Mouse (Mus musculus) cerebellum, adult (tissue): ENCODE results near the gene Isy1.

Source experiments
- ATAC-seq: cut with Nextera tagmentation; 2 replicates; pipeline ENCODE4 v1.9.2; 2017; ENCODE audit warnings: mild to moderate bottlenecking, moderate library complexity, mixed read lengths; ENCODE audit not compliant: insufficient number of reproducible peaks, low FRiP score, low TSS enrichment

Isy1 gene

GRCm38 (mm10) chr6:87850155-87850899 is 11.7 kb upstream of the Isy1 start:
- peak; percentile 60 for ATAC-seq

DNA sequence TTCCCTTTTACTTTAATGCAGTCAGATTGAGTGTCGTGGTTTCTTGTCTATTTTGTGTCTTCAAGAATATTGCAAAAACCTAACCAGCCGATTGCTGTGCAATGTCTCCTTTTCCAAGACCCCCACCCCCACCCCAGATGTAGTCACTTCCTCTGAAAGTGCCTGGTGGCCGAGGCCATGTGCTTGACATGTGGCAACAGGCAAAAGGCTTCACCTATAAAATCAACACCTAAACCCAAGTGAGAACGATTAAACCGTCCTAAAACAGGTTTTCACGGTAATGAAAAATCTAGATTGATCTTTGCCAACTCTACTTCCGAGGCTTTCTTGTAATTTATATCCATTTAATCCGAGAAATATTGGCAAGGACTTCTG is 11.2 kb upstream of the Isy1 start:
- ATAC-seq, result no peak

DNA sequence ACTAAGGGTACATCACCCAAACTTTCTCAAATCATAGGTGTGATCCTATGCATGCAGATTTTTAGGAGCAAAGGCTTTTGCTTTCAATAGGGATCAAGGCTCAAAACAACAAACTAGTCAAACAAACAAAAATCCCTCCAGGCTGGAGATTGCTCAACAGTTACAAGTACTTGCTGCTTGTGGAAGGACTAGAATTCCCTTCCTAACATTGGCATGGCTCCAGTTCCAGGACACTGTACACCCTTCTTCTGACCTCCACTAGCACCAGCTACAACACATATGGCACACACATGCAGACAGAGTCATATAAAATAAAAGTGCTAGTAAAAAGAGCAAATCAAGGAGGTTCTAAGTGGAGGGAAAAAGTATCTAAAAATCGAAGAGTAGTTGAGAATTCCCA is 8.2 kb upstream of the Isy1 start:
- ATAC-seq, result no peak

GRCm38 (mm10) chr6:87845031-87845695 is 6.6 kb upstream of the Isy1 start:
- ATAC-seq, result no peak

DNA sequence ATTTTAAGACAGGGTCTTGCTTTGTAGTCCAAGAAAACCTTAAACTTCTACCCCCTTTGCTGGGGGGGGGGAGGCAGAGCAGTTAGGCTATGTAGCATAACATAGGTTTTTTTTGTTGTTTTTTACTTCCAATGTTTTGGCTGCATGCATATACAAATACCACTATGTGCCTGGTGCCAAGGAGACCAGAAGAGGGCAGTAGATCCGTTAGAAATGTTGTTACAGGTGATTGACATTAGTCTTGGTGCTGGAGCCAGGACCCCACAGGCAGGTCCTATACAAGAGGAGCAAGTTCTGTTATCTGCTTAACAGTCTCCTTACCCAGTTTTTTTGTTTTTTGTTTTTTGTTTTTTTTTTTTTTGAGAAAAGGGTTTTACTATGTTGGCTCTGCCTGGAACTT is 3.7 kb upstream of the Isy1 start:
- no peak for ATAC-seq

DNA sequence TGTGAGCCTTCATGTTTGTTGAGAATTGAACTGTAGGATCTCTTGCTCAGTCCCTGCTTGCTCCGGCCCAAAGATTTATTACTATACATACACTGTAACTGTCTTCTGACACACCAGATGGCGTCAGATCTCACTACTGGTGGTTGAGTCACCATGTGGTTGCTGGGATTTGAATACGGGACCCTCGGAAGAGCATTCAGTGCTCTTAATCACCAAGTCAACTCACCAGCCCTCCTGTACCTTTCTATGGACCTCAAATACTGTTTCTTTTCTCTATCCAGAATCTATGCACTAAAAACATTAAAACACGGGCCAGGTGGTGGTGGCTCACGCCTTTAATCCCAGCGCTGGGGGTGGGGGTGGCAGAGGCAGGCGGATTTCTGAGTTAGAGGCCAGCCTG is 3.0 kb upstream of the Isy1 start:
- ATAC-seq, result no peak

GRCm38 (mm10) chr6:87839797-87840341 is 1.3 kb upstream of the Isy1 start:
- ATAC-seq, result no peak

GRCm38 (mm10) chr6:87835695-87836094 is 2.9 kb downstream of the Isy1 start, which contains the start of gene Gm45140:
TSS of gene Gm45140 (minus strand) at chr6:87835795.
- ATAC-seq, result no peak

DNA sequence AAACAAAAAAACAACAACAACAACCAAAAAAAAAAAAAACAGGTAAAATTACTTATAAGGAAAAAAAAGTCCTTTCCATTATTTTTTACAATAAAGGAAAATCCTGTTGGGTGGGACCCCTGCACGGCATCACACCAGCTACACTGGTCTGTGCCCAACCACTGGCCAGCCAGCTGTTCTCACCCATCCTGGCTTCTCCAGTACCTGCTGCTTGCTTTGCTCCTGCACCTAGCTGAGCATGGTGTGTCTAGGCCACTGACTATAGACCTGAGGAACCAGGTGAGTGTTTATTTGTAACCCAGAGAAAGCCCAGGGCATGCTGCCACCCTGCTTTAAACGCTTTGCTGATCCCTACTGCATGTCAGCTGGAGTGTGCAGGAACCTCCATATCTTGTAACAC is 18.2 kb downstream of the Isy1 start:
- no peak for ATAC-seq

DNA sequence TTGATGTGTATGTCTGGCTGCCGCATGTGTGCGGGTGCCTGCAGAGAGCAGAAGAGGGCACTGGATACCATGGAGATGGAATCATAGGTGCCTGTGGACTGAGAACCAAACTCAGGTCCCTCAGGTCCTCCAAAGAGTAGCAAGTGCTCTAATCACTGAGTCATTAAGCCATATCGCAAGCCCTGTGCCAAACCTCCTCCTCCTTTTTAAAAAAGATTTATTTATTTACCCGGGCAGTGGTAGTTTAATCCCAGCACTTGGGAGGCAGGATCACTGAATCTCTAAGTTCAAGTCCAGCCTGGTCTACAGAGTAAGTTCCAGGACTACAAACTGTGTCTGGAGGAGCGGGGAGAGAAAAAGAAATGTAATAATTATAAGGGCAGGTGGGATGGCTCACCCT is 24.1 kb downstream of the Isy1 start:
- ATAC-seq, result no peak

- no peak for ATAC-seq
Measured at GRCm38 (mm10) chr6:87812656-87813055, 25.9 kb downstream of the Isy1 start.

DNA sequence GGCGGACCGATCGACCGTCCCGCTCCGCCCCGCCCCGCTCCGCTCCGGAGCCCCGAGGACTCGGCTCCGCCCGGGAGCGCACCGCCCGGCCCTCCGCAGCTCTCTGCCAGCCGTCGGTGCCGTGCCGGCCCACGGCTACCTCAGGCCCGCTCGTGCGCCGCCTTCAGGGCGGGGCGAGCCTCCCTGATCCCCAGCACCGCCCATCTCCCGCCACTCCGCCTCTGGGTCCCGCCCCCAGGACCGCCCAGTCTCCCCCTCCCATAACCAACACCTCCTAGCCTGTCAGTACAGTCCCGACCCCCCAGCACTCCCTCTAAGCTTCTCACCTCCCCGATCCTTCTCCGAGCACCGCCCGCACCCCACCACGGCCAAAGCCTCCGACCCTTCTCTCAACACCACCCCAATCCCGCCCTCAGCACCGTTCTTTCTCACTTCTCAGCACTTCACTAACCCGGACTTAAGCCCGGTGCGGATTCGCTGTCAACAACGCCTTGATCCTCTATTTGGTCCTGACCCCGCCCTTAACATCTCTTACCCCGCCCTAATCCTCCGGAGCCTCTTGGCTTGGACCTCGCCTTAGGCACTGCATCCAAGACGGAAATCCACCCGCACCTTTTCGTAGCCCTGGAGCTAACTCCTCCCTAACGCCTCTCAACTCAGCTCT is 26.8 kb downstream of the Isy1 start, which contains the start of gene Rab43:
Gene Rab43 (minus strand): TSS at position 490 of the 664 bp plus-strand sequence.
- peak; percentile 87 for ATAC-seq

DNA sequence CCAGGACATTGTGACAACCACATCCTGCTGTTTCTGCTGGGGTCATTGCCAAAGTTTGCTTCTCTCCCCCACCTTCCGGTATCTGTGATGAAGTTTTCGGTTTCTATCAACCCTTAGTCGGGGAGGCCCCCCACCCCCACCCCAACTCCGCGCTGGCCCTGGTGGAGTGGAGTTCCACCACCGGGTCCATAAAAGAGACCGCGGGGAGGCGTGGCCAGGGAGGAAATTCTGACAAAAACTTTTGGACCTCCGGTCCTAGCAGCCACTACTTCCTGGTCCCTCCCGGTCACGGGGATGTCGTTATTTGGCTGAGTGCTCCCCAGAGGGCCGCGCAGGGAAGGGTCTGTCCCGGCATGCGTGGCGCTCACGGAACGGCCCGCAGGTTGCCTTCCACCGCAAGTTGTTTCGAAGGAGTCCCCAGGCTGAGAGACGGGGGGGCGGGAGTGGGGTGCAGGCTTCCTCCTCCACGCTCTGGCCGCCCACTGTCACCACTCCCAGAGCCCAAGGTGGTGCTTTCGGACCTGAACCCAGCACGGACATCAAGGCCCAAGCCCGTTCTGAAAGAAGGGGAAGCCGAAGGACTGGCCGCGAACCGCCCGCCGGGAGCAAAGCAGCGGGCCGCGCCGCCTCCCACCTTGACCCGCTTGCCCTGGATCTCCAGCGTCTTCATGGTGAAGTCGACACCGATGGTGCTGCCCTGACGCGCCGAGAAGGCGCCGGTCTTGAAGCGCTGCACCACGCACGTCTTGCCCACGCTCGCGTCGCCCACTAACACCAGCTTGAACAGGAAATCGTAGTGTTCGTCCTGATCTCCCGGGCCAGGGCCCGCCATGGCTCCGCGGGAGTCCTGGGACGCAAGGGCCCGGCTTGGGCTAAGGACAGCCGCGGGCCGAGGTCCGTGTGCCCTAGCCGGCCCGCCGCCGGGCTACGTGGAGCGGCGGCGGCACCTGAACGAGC is 27.6 kb downstream of the Isy1 start:
- ATAC-seq, result peak; percentile 1; the same call in 1 of the 2 replicates

- ATAC-seq, result no peak
Measured at GRCm38 (mm10) chr6:87810311-87810710, 28.3 kb downstream of the Isy1 start.

DNA sequence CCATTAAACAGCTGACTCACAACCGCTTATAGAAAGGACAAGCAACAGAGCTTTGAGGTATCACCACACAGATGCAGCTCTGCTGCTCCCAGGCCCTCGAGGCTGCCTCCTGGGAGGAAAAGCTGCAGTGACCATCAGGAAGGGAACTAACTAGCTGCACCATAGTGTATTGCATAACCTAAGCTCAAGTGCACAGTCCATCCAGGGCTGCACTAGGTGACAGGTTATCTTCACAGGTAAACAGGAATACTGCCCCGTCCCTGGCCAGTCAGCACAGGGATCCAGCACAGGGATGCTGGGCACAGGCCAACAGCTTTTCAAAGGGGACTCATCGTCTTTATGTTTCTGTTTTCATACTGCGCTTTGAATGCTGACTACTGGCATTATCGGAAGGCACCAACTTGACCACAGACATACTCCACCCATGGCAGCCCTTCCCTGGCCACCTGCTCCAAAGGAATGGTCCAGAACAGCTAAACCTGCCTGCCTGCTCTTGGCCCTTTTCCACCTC is 28.9 kb downstream of the Isy1 start:
- ATAC-seq, result no peak

GRCm38 (mm10) chr6:87809144-87809543 is 29.5 kb downstream of the Isy1 start:
- ATAC-seq, result no peak

- ATAC-seq, result no peak
Measured at GRCm38 (mm10) chr6:87808521-87808920, 30.1 kb downstream of the Isy1 start.

- no peak for ATAC-seq
Measured at GRCm38 (mm10) chr6:87807735-87808440, 30.7 kb downstream of the Isy1 start.

DNA sequence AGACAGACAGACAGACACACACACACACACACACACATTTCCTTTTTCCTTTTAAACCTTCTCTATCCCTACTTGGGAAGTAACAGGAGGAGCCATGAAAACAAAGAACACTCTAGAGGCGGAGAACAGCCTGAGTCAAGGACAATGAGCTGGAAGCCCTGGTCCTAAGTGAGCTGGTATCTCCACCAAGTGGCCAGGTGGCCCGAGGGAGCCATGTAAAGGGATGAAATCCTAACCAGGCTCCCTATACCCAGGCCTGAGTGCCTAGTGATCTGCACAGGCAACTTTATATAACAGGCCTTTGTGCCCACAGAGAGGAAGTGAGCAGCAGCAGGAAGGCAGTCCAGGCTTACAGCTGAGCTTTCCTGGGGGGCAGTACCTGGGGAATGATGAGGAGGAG is 31.7 kb downstream of the Isy1 start:
- no peak for ATAC-seq
